Mouse (Mus musculus) macrophage (primary cell): ENCODE results near the gene Kcne1. TPM values are rescaled to one million over a fixed set of nuclear protein-coding genes. Genes with fewer than 3 reads are reported as not detected.

ENCODE experiments used
- H3K27ac ChIP-seq: fragments of 350-480 bp; formaldehyde crosslinking; 2 replicates; pipeline ENCODE4 v1.9.0; 2021
- H3K36me3 ChIP-seq: fragments of 350-480 bp; formaldehyde crosslinking; 2 replicates; pipeline ENCODE4 v1.9.0; 2021; ENCODE audit errors: inconsistent target
- H3K4me3 ChIP-seq: fragments of 350-480 bp; formaldehyde crosslinking; 2 replicates; pipeline ENCODE4 v1.9.0; 2021; ENCODE audit errors: inconsistent target
- H3K79me2 ChIP-seq: fragments of 350-480 bp; formaldehyde crosslinking; 2 replicates; pipeline ENCODE4 v1.9.0; 2021; ENCODE audit errors: inconsistent target
- WGBS: methylation state at CpG from one replicate; pipeline ENCODE4 v1.1.7; 2026; ENCODE audit warnings: inconsistent platforms; ENCODE audit not compliant: missing documents; 5-methylcytosine and 5-hydroxymethylcytosine counted together
- polyA plus RNA-seq: library from polyadenylated mRNA; stranded (reverse); fragments of 250-400 nt; gene quantifications from 3 replicates; pipeline ENCODE4 v1.2.4, GENCODE M21; 2018; ENCODE audit warnings: inconsistent platforms

Kcne1 gene
- polyA plus RNA-seq, 1 experiment from 2014 or later = not detected

- 83% methylated on average over 5 of the region's 6 CpGs for WGBS
Measured at GRCm38 (mm10) chr16:92381092-92381491, 21.8 kb upstream of the Kcne1 start.

DNA sequence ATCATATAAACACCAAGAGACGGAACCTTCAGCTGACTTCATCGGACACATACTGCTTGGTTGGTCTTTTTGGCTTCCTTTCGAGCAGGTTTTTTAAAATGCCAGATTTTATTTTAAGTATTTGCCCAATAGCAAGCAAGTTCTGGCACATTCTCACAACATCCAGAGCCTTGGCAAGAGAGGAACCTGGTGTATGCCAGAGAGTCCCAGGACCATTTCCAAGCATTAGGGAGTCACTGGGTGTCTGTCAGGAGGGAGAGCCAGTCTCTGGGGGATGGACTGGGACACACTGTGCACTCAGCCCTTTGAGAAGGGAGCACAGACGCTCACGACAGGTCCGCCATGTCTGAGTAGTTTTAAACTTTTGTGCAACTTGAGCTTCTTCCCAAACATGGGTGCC, 17.7 kb upstream of the Kcne1 start:
- no peak overlapping the region for H3K4me3 ChIP-seq
- WGBS = 94% methylated on average over 6 of the region's 6 CpGs
- H3K27ac ChIP-seq = no peak overlapping the region
- H3K79me2 ChIP-seq = no peaks in the 10 kb centered on the region
- no peaks in the 10 kb centered on the region for H3K36me3 ChIP-seq

More at GRCm38 (mm10) chr16:92381092-92381491, 21.8 kb upstream of the Kcne1 start:
- Histone ChIP-seq H3K4me3 (no peak overlapping the region), H3K27ac (no peak overlapping the region), H3K79me2 (no peaks in the 10 kb centered on the region), H3K36me3 (no peaks in the 10 kb centered on the region)

DNA sequence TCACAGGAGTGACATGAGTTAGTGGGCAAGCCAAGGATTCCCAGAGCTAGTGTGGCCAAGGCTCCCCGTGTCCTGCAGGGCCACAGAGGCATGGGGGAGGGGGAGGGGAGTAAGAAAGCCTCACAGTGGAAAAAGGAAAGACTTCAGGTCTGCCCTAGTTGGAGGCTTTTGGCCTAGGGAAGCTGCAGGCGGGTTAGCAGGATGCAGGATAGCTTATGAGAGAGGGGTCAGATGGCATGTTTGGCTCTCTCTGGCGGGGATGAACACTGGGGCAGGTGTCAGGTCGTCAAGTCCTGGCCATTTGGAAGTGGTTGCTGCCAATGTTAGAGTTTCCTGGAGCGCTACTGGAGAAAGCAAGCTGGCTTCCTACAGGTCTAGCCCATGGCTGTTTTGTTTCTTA, 12.4 kb upstream of the Kcne1 start:
- no peaks in the 10 kb centered on the region for H3K79me2 ChIP-seq
- 15% methylated on average over 5 of the region's 5 CpGs for WGBS

DNA sequence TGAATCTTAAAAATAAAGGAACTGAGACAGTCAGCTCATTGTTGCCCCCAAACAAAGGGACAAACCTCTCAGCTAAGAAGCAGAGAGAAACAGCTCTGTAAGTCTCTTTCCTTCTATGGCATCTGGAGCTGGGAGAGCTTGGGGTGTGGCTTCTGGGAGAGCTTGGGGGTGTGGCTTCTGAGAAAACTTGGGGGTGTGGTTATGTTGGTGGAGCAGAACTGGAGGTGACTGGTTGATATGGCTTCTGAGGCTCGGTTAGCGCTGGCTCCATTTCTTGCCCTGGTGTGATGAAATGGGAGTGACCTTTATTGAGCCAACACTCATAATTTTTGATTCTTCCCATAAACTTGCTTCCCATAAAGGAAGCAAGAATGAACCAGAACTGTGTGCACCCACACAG, 10.0 kb upstream of the Kcne1 start:
- WGBS = 100% methylated on average over 1 of the region's 2 CpGs
- no peaks in the 10 kb centered on the region for H3K79me2 ChIP-seq
- no peak overlapping the region for H3K27ac ChIP-seq
- H3K36me3 ChIP-seq = no peaks in the 10 kb centered on the region
- no peak overlapping the region for H3K4me3 ChIP-seq

More for the DNA sequence above, 12.4 kb upstream of the Kcne1 start:
- H3K27ac ChIP-seq = no peak overlapping the region
- H3K36me3 ChIP-seq = no peaks in the 10 kb centered on the region
- no peak overlapping the region for H3K4me3 ChIP-seq

DNA sequence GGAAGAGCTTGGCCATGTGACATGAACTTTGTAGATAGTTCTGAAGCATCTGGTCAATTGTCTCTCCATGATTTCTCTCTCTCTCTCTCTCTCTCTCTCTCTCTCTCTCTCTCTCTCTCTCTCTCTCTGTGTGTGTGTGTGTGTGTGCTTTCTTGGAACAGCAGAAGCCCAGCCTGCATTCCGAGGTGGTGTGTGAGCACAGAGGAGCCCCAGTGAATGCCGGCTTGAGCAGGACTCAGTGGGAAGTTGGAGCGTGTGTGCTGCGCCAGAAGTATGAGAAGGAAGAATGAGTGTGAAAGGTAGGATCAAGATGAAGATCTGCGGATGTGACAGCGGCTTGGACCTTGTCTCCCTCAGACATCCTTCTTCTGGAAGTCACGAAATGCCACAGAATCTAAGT, 6.2 kb upstream of the Kcne1 start:
- H3K36me3 ChIP-seq = no peaks in the 10 kb centered on the region
- WGBS = 93% methylated on average over 6 of the region's 7 CpGs
- no peak overlapping the region for H3K4me3 ChIP-seq
- no peak overlapping the region for H3K27ac ChIP-seq
- no peaks in the 10 kb centered on the region for H3K79me2 ChIP-seq

DNA sequence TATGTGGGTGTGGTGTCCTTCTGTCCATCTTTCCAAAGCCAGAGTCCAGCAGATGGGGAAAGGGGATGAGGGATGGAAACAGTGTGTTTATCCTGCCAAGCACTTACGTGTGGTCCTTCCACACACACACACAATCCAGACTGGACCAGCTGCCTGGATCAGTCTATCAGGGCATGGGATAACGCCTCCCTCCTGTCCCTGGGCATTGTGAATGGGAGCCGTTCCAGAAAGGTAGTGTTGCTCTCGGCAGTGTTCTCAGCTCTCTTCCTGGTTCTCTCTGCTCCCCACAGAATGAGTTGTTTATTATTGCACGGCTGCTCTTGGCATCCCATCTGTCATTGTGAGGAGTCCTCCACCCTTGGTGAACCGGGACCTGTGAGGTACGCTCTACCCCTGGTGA, 1.4 kb upstream of the Kcne1 start:
- H3K79me2 ChIP-seq = no peaks in the 10 kb centered on the region
- H3K27ac ChIP-seq = no peak overlapping the region
- no peak overlapping the region for H3K4me3 ChIP-seq
- WGBS = 88% methylated on average over 7 of the region's 7 CpGs
- H3K36me3 ChIP-seq = no peaks in the 10 kb centered on the region

DNA sequence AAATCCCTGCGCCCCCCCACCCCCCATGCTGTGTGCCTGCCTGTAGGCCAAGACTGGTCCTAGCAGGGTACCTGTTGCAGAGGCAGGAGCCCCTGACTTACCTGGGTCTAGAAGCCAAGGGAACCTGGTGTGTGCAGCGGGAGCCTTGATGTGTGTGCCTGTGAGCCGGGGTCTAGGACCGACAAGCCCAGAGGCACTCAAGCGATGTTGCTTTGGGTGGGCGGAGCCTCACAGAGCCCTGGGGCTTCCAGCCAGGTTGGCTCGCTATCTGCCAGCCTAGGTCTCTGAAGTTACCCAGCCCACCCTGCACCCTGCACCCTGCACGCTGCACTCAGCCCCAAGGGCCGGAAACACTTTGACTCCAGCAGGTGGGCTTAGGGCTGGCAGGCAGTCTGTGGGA, 534 bp downstream of the Kcne1 start:
- 50% methylated on average over 9 of the region's 9 CpGs for WGBS
- no peaks in the 10 kb centered on the region for H3K79me2 ChIP-seq
- no peaks in the 10 kb centered on the region for H3K36me3 ChIP-seq
- H3K4me3 ChIP-seq = no peak overlapping the region
- H3K27ac ChIP-seq = no peak overlapping the region

DNA sequence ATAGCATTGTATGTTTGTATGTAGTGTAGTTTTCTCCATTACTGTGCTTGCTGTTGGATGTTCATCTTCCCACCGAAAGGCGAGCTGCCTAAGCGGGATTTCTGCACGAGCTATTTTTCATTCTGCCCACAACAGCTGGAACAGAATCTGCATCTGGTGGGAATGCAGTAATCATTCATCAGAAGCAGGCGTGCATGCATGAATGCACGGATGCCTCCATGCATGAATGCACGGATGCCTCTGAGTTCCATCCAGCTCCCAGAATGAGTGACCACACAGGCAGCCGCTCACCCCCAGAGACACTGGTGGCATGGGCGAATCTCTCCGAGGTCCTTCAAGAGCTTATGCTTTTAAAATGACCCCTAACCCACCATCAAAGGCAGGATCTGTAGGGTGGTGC, 1.7 kb downstream of the Kcne1 start:
- 88% methylated on average over 10 of the region's 10 CpGs for WGBS
- Histone ChIP-seq H3K4me3 (no peak overlapping the region), H3K27ac (no peak overlapping the region), H3K79me2 (no peaks in the 10 kb centered on the region), H3K36me3 (no peaks in the 10 kb centered on the region)

GRCm38 (mm10) chr16:92357023-92357422, 2.2 kb downstream of the Kcne1 start:
- H3K27ac ChIP-seq = no peak overlapping the region
- no peak overlapping the region for H3K4me3 ChIP-seq
- WGBS = 91% methylated on average over 9 of the region's 9 CpGs
- no peaks in the 10 kb centered on the region for H3K79me2 ChIP-seq
- H3K36me3 ChIP-seq = no peaks in the 10 kb centered on the region

GRCm38 (mm10) chr16:92355982-92356381, 3.3 kb downstream of the Kcne1 start:
- 90% methylated on average over 11 of the region's 11 CpGs for WGBS
- H3K79me2 ChIP-seq = no peaks in the 10 kb centered on the region
- no peak overlapping the region for H3K27ac ChIP-seq
- H3K36me3 ChIP-seq = no peaks in the 10 kb centered on the region
- no peak overlapping the region for H3K4me3 ChIP-seq

DNA sequence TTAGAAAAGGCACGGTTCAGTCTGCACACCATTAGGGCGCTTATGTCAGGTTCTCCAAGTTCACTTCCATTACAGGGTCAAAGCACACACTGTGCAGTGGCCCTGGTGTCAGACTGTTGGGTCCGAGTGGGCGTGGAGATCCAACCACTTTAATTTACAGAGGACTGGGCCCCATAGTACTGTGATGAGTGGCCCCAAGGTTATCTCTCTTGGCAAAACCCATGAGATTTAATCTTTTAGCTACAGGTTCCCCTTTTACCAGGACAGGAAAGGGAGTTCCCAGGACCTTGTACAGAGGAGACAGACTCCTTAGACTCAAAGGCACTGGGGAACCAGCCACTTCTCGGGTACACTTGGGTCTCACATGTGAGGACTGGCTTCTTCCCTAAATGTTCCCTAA, 3.9 kb downstream of the Kcne1 start:
- no peaks in the 10 kb centered on the region for H3K79me2 ChIP-seq
- 37% methylated on average over 5 of the region's 5 CpGs for WGBS
- H3K27ac ChIP-seq = no peak overlapping the region
- H3K36me3 ChIP-seq = no peaks in the 10 kb centered on the region
- no peak overlapping the region for H3K4me3 ChIP-seq

DNA sequence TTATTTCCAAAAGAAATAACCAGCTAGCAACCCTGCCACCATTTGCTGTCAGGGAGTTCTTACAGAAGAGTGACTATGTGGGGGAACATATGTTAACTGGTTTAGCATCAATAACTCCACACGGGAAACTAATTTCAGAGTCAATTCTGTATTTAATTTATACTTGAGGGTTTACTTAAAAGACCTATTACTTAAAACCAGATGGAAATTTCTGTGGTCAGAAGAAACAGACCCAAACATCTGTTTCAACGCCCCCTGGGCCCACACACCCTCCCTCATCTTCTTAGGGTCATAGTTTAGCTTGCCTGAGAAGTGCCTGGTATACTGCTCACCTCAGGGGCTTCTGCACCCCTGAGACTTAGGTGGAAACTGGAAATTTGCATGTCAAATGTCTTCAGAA, 5.4 kb downstream of the Kcne1 start:
- Histone ChIP-seq H3K27ac (no peak overlapping the region), H3K79me2 (no peaks in the 10 kb centered on the region), H3K36me3 (no peaks in the 10 kb centered on the region), H3K4me3 (no peak overlapping the region)
- 70% methylated on average over 2 of the region's 2 CpGs for WGBS

DNA sequence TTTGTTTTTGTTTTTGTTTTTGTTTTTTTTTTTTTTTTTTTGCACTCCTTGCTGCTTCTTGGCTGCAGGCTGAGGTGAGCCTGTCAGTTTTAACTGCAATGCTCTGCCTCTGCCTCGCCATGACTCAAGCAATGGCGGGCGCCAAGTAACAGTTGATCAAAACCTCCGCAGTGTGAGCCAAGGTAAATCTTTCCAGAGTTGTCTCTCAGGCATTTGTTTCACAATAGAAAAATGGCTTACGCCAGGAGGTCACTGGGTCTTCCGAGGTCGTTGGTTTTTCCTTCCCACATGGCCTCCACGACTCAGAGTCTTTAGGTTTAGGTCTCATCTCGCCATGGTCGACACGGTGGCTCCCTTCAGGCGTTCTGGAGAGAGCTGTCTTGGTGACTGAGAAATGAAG, 6.0 kb downstream of the Kcne1 start:
- Histone ChIP-seq H3K4me3 (no peak overlapping the region), H3K27ac (no peak overlapping the region), H3K79me2 (no peaks in the 10 kb centered on the region), H3K36me3 (no peaks in the 10 kb centered on the region)
- 92% methylated on average over 12 of the region's 12 CpGs for WGBS

GRCm38 (mm10) chr16:92348941-92349340, 10.3 kb downstream of the Kcne1 start:
- no peak overlapping the region for H3K27ac ChIP-seq
- H3K4me3 ChIP-seq = no peak overlapping the region
- H3K79me2 ChIP-seq = no peaks in the 10 kb centered on the region
- 88% methylated on average over 12 of the region's 12 CpGs for WGBS
- H3K36me3 ChIP-seq = no peaks in the 10 kb centered on the region

DNA sequence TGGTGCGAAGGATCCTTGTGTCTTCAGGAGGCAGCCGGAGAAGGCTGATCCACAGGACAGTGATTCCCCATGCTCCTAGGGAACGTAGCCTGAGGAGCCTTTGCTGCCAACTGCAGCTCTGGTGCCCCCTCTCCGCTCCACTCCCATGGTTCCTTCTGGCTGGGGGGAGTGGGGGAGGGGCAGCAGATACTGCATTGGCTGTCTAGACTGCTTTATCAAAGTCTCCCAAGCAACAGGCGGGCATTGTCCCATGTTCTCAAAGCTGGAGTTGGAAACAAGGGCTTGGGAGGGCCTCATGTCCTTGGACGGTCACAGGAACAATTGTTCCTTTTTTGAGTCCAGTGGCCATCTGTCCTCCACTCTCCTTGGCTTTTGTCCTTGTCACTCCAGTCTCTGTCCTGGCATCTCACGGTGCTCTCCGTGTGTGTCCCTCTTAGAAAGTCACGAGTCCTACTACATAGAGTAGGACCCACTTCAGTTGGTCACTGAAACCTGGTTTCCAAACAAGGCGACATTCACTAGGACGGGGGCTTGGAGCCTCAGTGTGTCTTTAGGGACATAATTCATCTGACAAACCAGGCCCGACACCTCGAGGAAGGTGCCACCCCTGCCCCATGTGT, 12.9 kb downstream of the Kcne1 start:
- Histone ChIP-seq H3K4me3 (no peak overlapping the region), H3K79me2 (no peaks in the 10 kb centered on the region), H3K36me3 (no peaks in the 10 kb centered on the region), H3K27ac (no peak overlapping the region)
- WGBS = 87% methylated on average over 13 of the region's 13 CpGs

DNA sequence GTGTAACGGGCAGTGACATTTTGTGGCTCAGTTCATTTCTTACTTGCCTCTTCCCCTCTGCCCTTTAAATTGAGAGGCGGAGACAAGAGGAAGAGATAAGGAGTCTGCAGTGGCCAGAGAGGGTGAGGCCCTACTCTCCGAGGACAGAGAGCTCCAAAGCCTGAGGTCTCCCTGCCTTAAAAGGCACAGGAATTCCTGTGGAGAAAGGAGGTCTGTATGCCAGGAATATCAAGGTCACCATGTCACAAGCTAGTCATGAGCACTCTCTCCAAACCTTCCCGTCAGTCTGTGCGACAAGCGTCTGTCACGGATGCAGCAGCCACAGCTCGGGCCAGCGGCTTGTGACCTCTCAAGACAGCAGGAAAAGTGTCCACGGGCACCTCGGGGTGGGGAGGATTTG, 14.1 kb downstream of the Kcne1 start:
- H3K36me3 ChIP-seq = no peaks in the 10 kb centered on the region
- no peaks in the 10 kb centered on the region for H3K79me2 ChIP-seq
- 74% methylated on average over 11 of the region's 11 CpGs for WGBS
- H3K4me3 ChIP-seq = no peak overlapping the region
- no peak overlapping the region for H3K27ac ChIP-seq
